Mouse (Mus musculus) liver, embryonic 11.5 days (tissue): ENCODE measurements around the gene Ezr. TPM values are rescaled to one million over a fixed set of nuclear protein-coding genes. Genes with fewer than 3 reads are reported as not detected.

Experiments used
- ATAC-seq: fragments of 200-750 bp; cut with Nextera tagmentation; replicated peaks from 2 replicates; pipeline ENCODE4 v1.8.0; 2017; ENCODE audit warnings: moderate number of reproducible peaks, mild to moderate bottlenecking, moderate TSS enrichment, moderate library complexity; ENCODE audit not compliant: low FRiP score
- DNase-seq: peaks from one replicate; pipeline ENCODE4 v3.0.0-alpha.2; 2017; ENCODE audit warnings: low spot score
- H3K27ac ChIP-seq: fragments of 300-500 bp; sonication (generic); 2 replicates; pipeline ENCODE4 v1.5.1; 2014; ENCODE audit warnings: mild to moderate bottlenecking, low read depth, low read length, control low read depth
- H3K27me3 ChIP-seq: fragments of 300-500 bp; sonication (generic); replicated peaks from 2 replicates; pipeline ENCODE4 v1.6.1; 2014; ENCODE audit warnings: low read length, mixed read lengths; ENCODE audit not compliant: control insufficient read depth, insufficient read depth
- H3K36me3 ChIP-seq: fragments of 300-500 bp; sonication (generic); 2 replicates; pipeline ENCODE4 v1.6.1; 2014; ENCODE audit warnings: mild to moderate bottlenecking, low read length, moderate library complexity, mixed read lengths; ENCODE audit not compliant: control insufficient read depth, insufficient read depth
- H3K4me1 ChIP-seq: fragments of 300-500 bp; sonication (generic); replicated peaks from 2 replicates; pipeline ENCODE4 v1.6.1; 2014; ENCODE audit warnings: low read length, mixed read lengths; ENCODE audit not compliant: control insufficient read depth, insufficient read depth
- H3K4me2 ChIP-seq: fragments of 300-500 bp; sonication (generic); 2 replicates; pipeline ENCODE4 v1.6.1; 2014; ENCODE audit warnings: mild to moderate bottlenecking, control low read depth, moderate library complexity
- H3K4me3 ChIP-seq: fragments of 300-500 bp; sonication (generic); 2 replicates; pipeline ENCODE4 v1.5.1; 2014; ENCODE audit warnings: low read depth, low read length, control low read depth
- H3K9ac ChIP-seq: fragments of 300-500 bp; sonication (generic); 2 replicates; pipeline ENCODE4 v1.6.1; 2014; ENCODE audit warnings: low read depth, low read length, control low read depth
- H3K9me3 ChIP-seq: fragments of 300-500 bp; sonication (generic); 2 replicates; pipeline ENCODE4 v1.6.1; 2016; ENCODE audit warnings: low read length, inconsistent platforms, mixed read lengths; ENCODE audit not compliant: control insufficient read depth
- WGBS: fragments of 180-500 bp; shearing (Covaris S2); extraction: QIAGEN DNeasy Blood & Tissue Kit; methylation state at CpG from one replicate; pipeline ENCODE4 v1.1.7; 2014; 5-methylcytosine and 5-hydroxymethylcytosine counted together
- polyA plus RNA-seq: library from polyadenylated mRNA; unstranded; fragments of >200 nt; fragmentation: Nextera tagmentation; extraction: Ambion mirVana; gene quantifications from 2 replicates; pipeline ENCODE4 v1.2.1, GENCODE M21; 2014

Gene Ezr
- polyA plus RNA-seq, 1 experiment from 2014 or later: 96.2 TPM

- peak overlapping the region; percentile 96 for H3K27ac ChIP-seq
- H3K4me1 ChIP-seq: peaks cover 33% of the 10 kb centered on the region
- DNase-seq: no peak
- peak; percentile 56; the same call in 1 of the 2 replicates for ATAC-seq
- no peaks in the 10 kb centered on the region for H3K27me3 ChIP-seq
- under 1% methylated on average over 21 of the region's 21 CpGs for WGBS
- H3K4me3 ChIP-seq: peak overlapping the region; percentile 89
- H3K36me3 ChIP-seq: no peaks in the 10 kb centered on the region
- H3K4me2 ChIP-seq: peak overlapping the region; percentile 82
- H3K9me3 ChIP-seq: no peaks in the 10 kb centered on the region
- peak overlapping the region; percentile 96 for H3K9ac ChIP-seq
Measured at GRCm38 (mm10) chr17:6782033-6782526, 504 bp downstream of the Ezr start.

GRCm38 (mm10) chr17:6781273-6781672 lies 1.3 kb downstream of the Ezr start:
- Histone ChIP-seq H3K9ac (no peak overlapping the region), H3K4me1 (peaks cover 34% of the 10 kb centered on the region), H3K4me3 (peak overlapping the region; percentile 89), H3K9me3 (no peaks in the 10 kb centered on the region), H3K36me3 (no peaks in the 10 kb centered on the region), H3K4me2 (peak overlapping the region; percentile 82), H3K27me3 (no peaks in the 10 kb centered on the region), H3K27ac (no peak overlapping the region)
- 53% methylated on average over 6 of the region's 6 CpGs for WGBS
- ATAC-seq (no peak), DNase-seq (no peak)

- Histone ChIP-seq H3K4me3 (peak overlapping the region; percentile 37), H3K4me2 (peak overlapping the region; percentile 82), H3K4me1 (peaks cover 34% of the 10 kb centered on the region), H3K27ac (no peak overlapping the region), H3K27me3 (no peaks in the 10 kb centered on the region), H3K36me3 (no peaks in the 10 kb centered on the region), H3K9me3 (no peaks in the 10 kb centered on the region), H3K9ac (no peak overlapping the region; the same call in 1 of the 2 replicates)
- no peak for ATAC-seq
- no peak for DNase-seq
- WGBS: 62% methylated on average over 4 of the region's 4 CpGs
Measured at GRCm38 (mm10) chr17:6780521-6781115, 2.0 kb downstream of the Ezr start.

- no peaks in the 10 kb centered on the region; the same call in 1 of the 2 replicates for H3K36me3 ChIP-seq
- H3K27ac ChIP-seq: peak overlapping the region; percentile 71; the same call in 1 of the 2 replicates
- peak overlapping the region; percentile 43; the same call in 1 of the 2 replicates for H3K9ac ChIP-seq
- DNase-seq (no peak), ATAC-seq (no peak)
- H3K27me3 ChIP-seq: no peaks in the 10 kb centered on the region
- peaks cover 34% of the 10 kb centered on the region for H3K4me1 ChIP-seq
- 27% methylated on average over 7 of the region's 7 CpGs for WGBS
- no peaks in the 10 kb centered on the region for H3K9me3 ChIP-seq
- H3K4me2 ChIP-seq: peak overlapping the region; percentile 82
- peak overlapping the region; percentile 51 for H3K4me3 ChIP-seq
Measured at GRCm38 (mm10) chr17:6779632-6780031, 3.0 kb downstream of the Ezr start.

GRCm38 (mm10) chr17:6778771-6779509 lies 3.6 kb downstream of the Ezr start:
- peak overlapping the region; percentile 71 for H3K27ac ChIP-seq
- DNase-seq (peak; percentile 61), ATAC-seq (no peak)
- no peaks in the 10 kb centered on the region; the same call in 1 of the 2 replicates for H3K36me3 ChIP-seq
- H3K9ac ChIP-seq: peak overlapping the region; percentile 47
- peaks cover 40% of the 10 kb centered on the region for H3K4me1 ChIP-seq
- WGBS: 12% methylated on average over 23 of the region's 23 CpGs
- no peaks in the 10 kb centered on the region for H3K27me3 ChIP-seq
- peak overlapping the region; percentile 51 for H3K4me3 ChIP-seq
- no peaks in the 10 kb centered on the region for H3K9me3 ChIP-seq
- H3K4me2 ChIP-seq: peak overlapping the region; percentile 82

GRCm38 (mm10) chr17:6778332-6778683 lies 4.3 kb downstream of the Ezr start:
- ATAC-seq: no peak
- H3K4me1 ChIP-seq: peaks cover 47% of the 10 kb centered on the region
- no peaks in the 10 kb centered on the region; the same call in 1 of the 2 replicates for H3K36me3 ChIP-seq
- no peaks in the 10 kb centered on the region for H3K27me3 ChIP-seq
- peak overlapping the region; percentile 82 for H3K4me2 ChIP-seq
- H3K4me3 ChIP-seq: peak overlapping the region; percentile 51
- no peaks in the 10 kb centered on the region for H3K9me3 ChIP-seq
- H3K9ac ChIP-seq: peak overlapping the region; percentile 47
- peak; percentile 63 for DNase-seq
- 5% methylated on average over 9 of the region's 9 CpGs for WGBS
- peak overlapping the region; percentile 71 for H3K27ac ChIP-seq

GRCm38 (mm10) chr17:6777629-6778331 lies 4.8 kb downstream of the Ezr start:
- no peaks in the 10 kb centered on the region for H3K27me3 ChIP-seq
- ATAC-seq (no peak), DNase-seq (no peak)
- no peaks in the 10 kb centered on the region; the same call in 1 of the 2 replicates for H3K36me3 ChIP-seq
- peaks cover 48% of the 10 kb centered on the region for H3K4me1 ChIP-seq
- H3K9me3 ChIP-seq: no peaks in the 10 kb centered on the region
- 60% methylated on average over 12 of the region's 12 CpGs for WGBS
- no peak overlapping the region for H3K27ac ChIP-seq
- H3K4me2 ChIP-seq: peak overlapping the region; percentile 82; the same call in 1 of the 2 replicates
- no peak overlapping the region for H3K4me3 ChIP-seq
- H3K9ac ChIP-seq: no peak overlapping the region

GRCm38 (mm10) chr17:6777061-6777460 lies 5.5 kb downstream of the Ezr start:
- H3K9me3 ChIP-seq: no peaks in the 10 kb centered on the region
- H3K9ac ChIP-seq: no peak overlapping the region
- no peaks in the 10 kb centered on the region for H3K27me3 ChIP-seq
- DNase-seq: no peak
- no peaks in the 10 kb centered on the region; the same call in 1 of the 2 replicates for H3K36me3 ChIP-seq
- no peak for ATAC-seq
- no peak overlapping the region for H3K4me2 ChIP-seq
- WGBS: 71% methylated on average over 6 of the region's 6 CpGs
- H3K27ac ChIP-seq: no peak overlapping the region
- peaks cover 54% of the 10 kb centered on the region for H3K4me1 ChIP-seq
- no peak overlapping the region for H3K4me3 ChIP-seq
